In the genomic region with DNA sequence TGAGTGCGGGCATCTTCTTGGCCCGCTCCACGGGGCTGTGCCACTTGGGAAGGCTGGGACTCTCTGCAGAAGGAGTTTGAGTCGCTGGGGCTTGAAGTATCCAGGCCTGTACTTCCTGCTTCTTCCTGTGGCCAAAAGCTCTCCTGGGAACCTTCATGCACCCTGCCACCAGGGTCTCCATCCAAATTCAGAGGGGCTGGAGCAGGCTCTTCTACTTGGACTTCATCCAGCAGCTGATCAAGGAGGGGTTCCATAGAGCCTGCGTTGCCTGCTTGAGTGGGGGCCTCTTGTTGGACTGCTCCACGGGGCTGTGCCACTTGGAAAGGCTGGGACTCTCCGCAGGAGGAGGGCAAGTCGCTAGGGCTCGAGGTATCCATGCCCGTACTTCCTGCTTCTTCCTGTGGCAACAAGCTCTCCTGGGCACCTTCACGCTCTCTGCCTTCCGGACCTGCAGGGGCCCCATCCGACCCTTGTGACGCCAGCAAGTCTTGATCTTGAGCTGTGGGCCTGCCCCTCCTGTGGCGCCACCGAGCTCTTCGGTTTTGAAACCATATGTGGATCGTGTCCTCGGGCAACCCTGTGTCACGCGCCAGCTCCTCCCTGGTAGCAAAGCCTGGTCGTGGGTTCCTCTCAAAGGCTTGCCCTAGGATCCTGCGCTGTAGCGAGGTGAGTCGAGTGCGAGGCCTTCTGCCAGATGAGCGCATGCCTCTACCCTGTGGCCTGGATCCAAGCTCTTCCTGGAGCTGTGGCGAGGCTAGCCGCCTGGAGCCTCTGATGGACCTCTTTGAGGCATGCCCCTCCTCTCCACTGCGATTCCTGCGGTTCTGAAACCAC, we compare ENCODE assay signal across 14 mouse cellular contexts. TPM values are rescaled to one million over a fixed set of nuclear protein-coding genes. Genes with fewer than 3 reads are reported as not detected.
A peak's percentile ranks its signal among the peaks of the same experiment; 100 is the strongest.
DNase-seq lines count a peak whose midpoint lies in the region; ATAC-seq and TF ChIP-seq lines count a peak whose summit lies in the region.
"Not testable (repeated sequence)": the region's sequence is repeated elsewhere in the genome, so short reads cannot be mapped to it uniquely, and the experiment has no call there.
"Had no signal": no experiment of that assay in that cellular context is flagged by ENCODE, and none has a peak within 500 bp of the region (broad histone marks: within the 10 kb centered on the region; RNA-seq: fewer than 3 reads in every experiment).

No protein-coding gene starts in this region.

- not testable (repeated sequence) for H3K27me3 ChIP-seq in cerebellum, adult 2 months (ENCODE audit: control insufficient read depth, insufficient read depth, low read length); midbrain, embryonic 10.5 days (ENCODE audit: low read depth, poor library complexity, severe bottlenecking)

- 85% methylated on average over 31 of the region's 31 CpGs for WGBS in cerebellum, adult 2 months
- 84% methylated on average over 31 of the region's 31 CpGs for WGBS in midbrain, embryonic 10.5 days

- H3K4me1 ChIP-seq in cerebellum, adult 2 months (ENCODE audit: control insufficient read depth, insufficient read depth, low read length); midbrain, embryonic 10.5 days: not testable (repeated sequence)

- peaks cover 10% of the 10 kb centered on the region for H3K9me3 ChIP-seq in midbrain, embryonic 10.5 days (replicated peaks)

- not testable (repeated sequence) for H3K27ac ChIP-seq in cerebellum, adult 2 months (ENCODE audit: insufficient read depth, low read length); midbrain, embryonic 10.5 days (replicated peaks)

- not testable (repeated sequence) for TF ChIP-seq CTCF in cerebellum, adult 2 months (IDR thresholded peaks at IDR 0.05; ENCODE audit: borderline replicate concordance, insufficient read depth, low read depth, low read length)

- not testable (repeated sequence) for TF ChIP-seq POLR2A in cerebellum, adult 2 months (IDR thresholded peaks at IDR 0.05; ENCODE audit: borderline replicate concordance, insufficient read depth, low read length)

- not testable (repeated sequence) for H3K4me3 ChIP-seq in cerebellum, adult 2 months (replicated peaks; ENCODE audit: insufficient read depth, low read depth, low read length); midbrain, embryonic 10.5 days

- peak; percentile 81 for DNase-seq in R1 (ENCODE audit: low read depth, low spot score)
- peak; percentile 55 to 59 for DNase-seq in cerebellum, adult 2 months
- DNase-seq in gastrocnemius, adult 8-10 months (ENCODE audit: low spot score in 2 of 2) = peak; percentile 81 to 87
- DNase-seq in left cerebral cortex, adult 8-10 months (ENCODE audit: low spot score in 2 of 2) = peak; percentile 40 to 78
- peak; percentile 56 for DNase-seq in midbrain, embryonic 10.5 days (ENCODE audit: low spot score)
- DNase-seq in spleen, adult 18-20 months = peak; percentile 54 to 72
- DNase-seq in urinary bladder, postnatal 10 days (ENCODE audit: low spot score) = peak; percentile 99

- ATAC-seq in inflammation-experienced regulatory T-cells, adult 6 months = peak; percentile 38

- not testable (repeated sequence) for H3K36me3 ChIP-seq in midbrain, embryonic 10.5 days

RNA-seq across cellular contexts. Expression of gene AW822073, which starts 0.5 kb away (rescaled TPM):
- polyA plus RNA-seq in cerebellum, adult 2 months (2012; rRNA removed) = not detected in 2 replicates
- not detected for total RNA-seq in gastrocnemius, adult 8-10 months (2022)
- not detected for polyA plus RNA-seq in inflammation-experienced regulatory T-cells, adult 6 months (2017; shearing (Covaris generic))
- not detected for total RNA-seq in left cerebral cortex, adult 8-10 months (2022)
- not detected in 2 replicates for polyA plus RNA-seq in midbrain, embryonic 10.5 days (2016; fragmentation: Nextera tagmentation; extraction: Ambion mirVana)
- polyA plus RNA-seq: embryonic facial prominence, embryonic 12.5 days; gonadal fat pad, adult 2 months; intestine, embryonic 16.5 days; limb, embryonic 15.5 days; midbrain, embryonic 16.5 days; spleen, adult 2 months had no signal

RNA-seq across cellular contexts. Expression of gene Duxf3, which starts 8.3 kb away (rescaled TPM):
- not detected in 2 replicates for polyA plus RNA-seq in cerebellum, adult 2 months (2012; rRNA removed)
- total RNA-seq in gastrocnemius, adult 8-10 months (2022) = not detected
- polyA plus RNA-seq in inflammation-experienced regulatory T-cells, adult 6 months (2017; shearing (Covaris generic)) = not detected
- total RNA-seq in left cerebral cortex, adult 8-10 months (2022) = not detected
- not detected in 2 replicates for polyA plus RNA-seq in midbrain, embryonic 10.5 days (2016; fragmentation: Nextera tagmentation; extraction: Ambion mirVana)
- polyA plus RNA-seq: embryonic facial prominence, embryonic 12.5 days; gonadal fat pad, adult 2 months; intestine, embryonic 16.5 days; limb, embryonic 15.5 days; midbrain, embryonic 16.5 days; spleen, adult 2 months had no signal

RNA-seq across cellular contexts. Expression of gene Gm4981, which starts 12.3 kb away (rescaled TPM):
- 0.05 TPM in 1 of 2 replicates, not detected in the other for polyA plus RNA-seq in cerebellum, adult 2 months (2012; rRNA removed)
- not detected for total RNA-seq in gastrocnemius, adult 8-10 months (2022)
- polyA plus RNA-seq in inflammation-experienced regulatory T-cells, adult 6 months (2017; shearing (Covaris generic)) = not detected
- not detected for total RNA-seq in left cerebral cortex, adult 8-10 months (2022)
- polyA plus RNA-seq in midbrain, embryonic 10.5 days (2016; fragmentation: Nextera tagmentation; extraction: Ambion mirVana) = not detected in 2 replicates
- polyA plus RNA-seq: embryonic facial prominence, embryonic 12.5 days; gonadal fat pad, adult 2 months; intestine, embryonic 16.5 days; limb, embryonic 15.5 days; midbrain, embryonic 16.5 days; spleen, adult 2 months had no signal

RNA-seq across cellular contexts. Expression of gene Gcc2, which starts 31.1 kb away (rescaled TPM):
- polyA plus RNA-seq in cerebellum, adult 2 months (2012; rRNA removed) = 59.9 and 63.8 TPM in 2 replicates
- 10 to 100 TPM; 23.7 to 39.7 (median 29.2) TPM for total RNA-seq in gastrocnemius, adult 8-10 months (2022)
- polyA plus RNA-seq in inflammation-experienced regulatory T-cells, adult 6 months (2017; shearing (Covaris generic)) = 10 to 100 TPM; 70.3 to 85.0 (median 78.0) TPM
- total RNA-seq in left cerebral cortex, adult 8-10 months (2022) = 100 to 1,000 TPM in 2 of 4 experiments, 10 to 100 TPM in 2; 77.8 to 116 (median 101) TPM
- polyA plus RNA-seq in midbrain, embryonic 10.5 days (2016; fragmentation: Nextera tagmentation; extraction: Ambion mirVana) = 40.1 and 49.2 TPM in 2 replicates
